Mouse (Mus musculus) lung, adult 2 months (tissue): Measurements from ENCODE around the gene Usp21. TPM values are rescaled to one million over a fixed set of nuclear protein-coding genes. Genes with fewer than 3 reads are reported as not detected.

Source experiments
- DNase-seq: peaks from one replicate; pipeline ENCODE4 v3.0.0; 2022
- H3K4me1 ChIP-seq: fragments of 200-500 bp; 2 replicates; pipeline ENCODE4 v1.6.1; 2011; ENCODE audit warnings: low read length; ENCODE audit not compliant: control insufficient read depth, insufficient read depth
- H3K4me3 ChIP-seq: fragments of 200-500 bp; replicated peaks from 2 replicates; pipeline ENCODE3; 2011; ENCODE audit warnings: low read depth, mild to moderate bottlenecking, control low read depth, low read length; ENCODE audit errors: extremely low read depth
- CTCF ChIP-seq: fragments of 200-500 bp; IDR thresholded peaks from 2 replicates; pipeline ENCODE4 v1.5.1; 2011; ENCODE audit warnings: mild to moderate bottlenecking, low read length, control low read depth; ENCODE audit not compliant: insufficient read depth
- POLR2A ChIP-seq: fragments of 200-500 bp; IDR thresholded peaks from 2 replicates; pipeline ENCODE4 v1.6.1; 2011; ENCODE audit warnings: low read depth, mild to moderate bottlenecking, control low read depth, low read length, borderline replicate concordance; ENCODE audit errors: extremely low read depth
- WGBS: fragments of 180-500 bp; shearing (Covaris S2); methylation state at CpG from one replicate; pipeline ENCODE4 v1.1.7; 2018; 5-methylcytosine and 5-hydroxymethylcytosine counted together
- polyA plus RNA-seq: library from polyadenylated mRNA; depleted of rRNA; stranded (reverse); fragments of >200 nt; gene quantifications from 2 replicates; pipeline ENCODE4 v1.2.3, GENCODE M21; 2012

Gene Usp21
- polyA plus RNA-seq, 1 experiment = 51.2 TPM

DNA sequence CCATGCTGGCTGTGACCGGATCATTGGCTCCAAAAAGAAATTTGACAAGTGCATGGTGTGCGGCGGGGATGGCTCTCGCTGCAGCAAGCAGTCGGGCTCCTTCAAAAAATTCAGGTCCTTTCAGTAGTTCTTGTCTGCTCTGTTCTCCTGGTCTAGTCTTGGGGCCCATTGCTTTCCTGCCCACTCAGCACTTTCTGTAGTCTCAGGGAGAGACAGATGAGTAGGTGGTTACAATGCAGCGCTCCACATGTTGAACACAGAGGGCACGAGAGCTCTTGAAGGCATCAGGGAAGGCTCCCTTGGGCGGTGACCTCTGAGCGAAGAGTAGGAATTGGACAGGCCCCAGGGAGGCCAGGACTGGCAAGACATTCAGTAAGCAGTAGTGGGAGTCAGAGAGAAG, 30.0 kb downstream of the Usp21 start:
- peaks cover 6% of the 10 kb centered on the region; the same call in 1 of the 2 replicates for H3K4me1 ChIP-seq
- WGBS = 82% methylated on average over 9 of the region's 9 CpGs
- H3K4me3 ChIP-seq = no peak overlapping the region
- no peak for DNase-seq
- TF ChIP-seq POLR2A = no peak
- TF ChIP-seq CTCF = no peak

DNA sequence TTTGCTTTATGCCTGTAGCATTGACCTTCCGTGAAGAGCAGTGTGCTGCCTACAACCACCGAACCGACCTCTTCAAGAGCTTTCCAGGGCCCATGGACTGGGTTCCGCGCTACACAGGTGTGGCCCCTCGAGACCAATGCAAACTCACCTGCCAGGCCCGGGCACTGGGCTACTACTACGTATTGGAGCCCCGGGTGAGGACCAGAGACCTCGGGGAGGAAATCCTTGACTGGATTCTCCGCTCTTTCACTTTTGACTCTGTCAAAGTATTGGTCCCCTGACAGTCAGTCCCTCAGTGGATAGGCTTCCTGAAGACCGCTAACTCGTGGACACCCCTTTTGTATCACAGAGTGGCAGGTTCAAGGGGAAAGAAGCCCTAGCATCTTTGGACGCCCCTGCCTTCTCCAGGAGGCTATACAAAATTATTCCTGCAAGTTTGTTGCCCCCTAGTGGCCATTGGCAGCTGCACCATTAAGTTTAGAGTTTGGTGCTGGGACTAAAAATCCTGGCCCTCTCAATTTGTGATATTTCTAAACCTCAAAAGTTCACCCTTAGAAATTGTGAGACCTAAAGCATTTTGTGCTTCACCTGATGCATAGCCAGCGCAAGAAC, 30.7 kb downstream of the Usp21 start:
- TF ChIP-seq POLR2A = no peak
- TF ChIP-seq CTCF = peak; percentile 43
- Histone ChIP-seq H3K4me1 (peaks cover 6% of the 10 kb centered on the region; the same call in 1 of the 2 replicates), H3K4me3 (no peak overlapping the region)
- 58% methylated on average over 15 of the region's 15 CpGs for WGBS
- peak; percentile 50 for DNase-seq

GRCm38 (mm10) chr1:171256095-171256818, 31.5 kb downstream of the Usp21 start:
- no peak for TF ChIP-seq CTCF
- no peak for TF ChIP-seq POLR2A
- WGBS = 85% methylated on average over 24 of the region's 24 CpGs
- Histone ChIP-seq H3K4me3 (no peak overlapping the region), H3K4me1 (peaks cover 6% of the 10 kb centered on the region; the same call in 1 of the 2 replicates)
- DNase-seq = no peak

- 78% methylated on average over 17 of the region's 17 CpGs for WGBS
- TF ChIP-seq CTCF = no peak
- Histone ChIP-seq H3K4me3 (no peak overlapping the region), H3K4me1 (peaks cover 15% of the 10 kb centered on the region)
- no peak for DNase-seq
These were observed 35.4 kb downstream of the Usp21 start for GRCm38 (mm10) chr1:171252415-171252814.

DNA sequence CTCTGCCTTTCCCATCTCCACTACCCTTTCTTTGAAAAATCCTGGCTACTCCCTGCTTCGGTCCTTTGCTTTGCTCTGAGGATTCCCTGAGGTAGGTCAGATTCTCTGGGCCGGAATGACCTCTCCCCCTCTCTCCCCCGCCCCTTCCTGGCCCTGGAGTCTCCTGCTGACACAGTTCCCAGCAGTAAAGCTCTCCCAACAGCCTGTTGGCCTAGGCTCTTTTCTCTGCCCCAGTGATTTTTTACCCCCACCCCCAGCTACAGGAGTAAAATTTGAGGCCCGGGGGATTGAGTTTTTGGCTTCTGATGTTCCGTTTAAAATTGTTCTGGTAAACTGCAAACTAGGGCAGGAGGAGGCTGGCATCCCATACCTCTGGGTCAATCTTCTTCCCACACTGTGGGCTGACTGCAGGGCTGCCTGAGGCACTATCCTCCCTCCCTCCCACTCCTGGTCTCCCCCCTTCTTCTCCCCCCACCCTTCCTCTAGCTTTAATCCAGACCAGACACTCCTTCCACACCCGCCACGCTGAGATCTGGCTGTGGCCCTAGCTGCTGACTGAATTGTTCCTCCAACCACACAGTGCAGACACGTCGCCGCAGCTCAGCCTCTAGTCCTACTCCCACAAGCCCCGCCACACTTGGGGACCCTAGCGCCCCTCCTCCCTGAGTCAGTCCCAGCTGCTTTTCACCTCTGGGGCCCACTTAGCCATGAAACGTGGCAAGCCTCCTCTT, 36.0 kb downstream of the Usp21 start:
- TF ChIP-seq CTCF (no peak), POLR2A (no peak)
- H3K4me3 ChIP-seq = no peak overlapping the region
- no peak for DNase-seq
- 30% methylated on average over 13 of the region's 13 CpGs for WGBS
- peaks cover 15% of the 10 kb centered on the region for H3K4me1 ChIP-seq

- WGBS = 31% methylated on average over 26 of the region's 26 CpGs
- no peak for TF ChIP-seq CTCF
- TF ChIP-seq POLR2A = no peak
- peaks cover 15% of the 10 kb centered on the region for H3K4me1 ChIP-seq
- H3K4me3 ChIP-seq = no peak within 1 kb of the TSS
- no peak for DNase-seq
These were observed 36.9 kb downstream of the Usp21 start, which contains the start of gene Ndufs2 for GRCm38 (mm10) chr1:171250680-171251593. TSS of gene Ndufs2 (minus strand) at chr1:171251388.

GRCm38 (mm10) chr1:171249913-171250600, 37.7 kb downstream of the Usp21 start, which contains the start of gene Adamts4:
TSS of gene Adamts4 (plus strand) at chr1:171250421.
- no peak for DNase-seq
- Histone ChIP-seq H3K4me3 (no peak within 1 kb of the TSS), H3K4me1 (peaks cover 15% of the 10 kb centered on the region)
- WGBS = 32% methylated on average over 5 of the region's 5 CpGs
- no peak for TF ChIP-seq CTCF
- TF ChIP-seq POLR2A = no peak

- WGBS = 29% methylated on average over 3 of the region's 3 CpGs
- no peak for DNase-seq
- TF ChIP-seq POLR2A (no peak), CTCF (no peak)
- peaks cover 15% of the 10 kb centered on the region for H3K4me1 ChIP-seq
- H3K4me3 ChIP-seq = no peak overlapping the region
These were observed 39.2 kb downstream of the Usp21 start for GRCm38 (mm10) chr1:171248386-171249226.
